Mouse (Mus musculus) lung, postnatal 0 days (tissue): ENCODE measurements around the gene Fbxo10.

ENCODE experiments used
- CTCF ChIP-seq: IDR thresholded peaks from 2 replicates; pipeline ENCODE4 v1.5.1; 2016; ENCODE audit warnings: antibody characterized with exemption, mild to moderate bottlenecking
- EP300 ChIP-seq: IDR thresholded peaks from 2 replicates; pipeline ENCODE4 v1.6.1; 2016; ENCODE audit warnings: antibody characterized with exemption, mild to moderate bottlenecking, control low read depth

DNA sequence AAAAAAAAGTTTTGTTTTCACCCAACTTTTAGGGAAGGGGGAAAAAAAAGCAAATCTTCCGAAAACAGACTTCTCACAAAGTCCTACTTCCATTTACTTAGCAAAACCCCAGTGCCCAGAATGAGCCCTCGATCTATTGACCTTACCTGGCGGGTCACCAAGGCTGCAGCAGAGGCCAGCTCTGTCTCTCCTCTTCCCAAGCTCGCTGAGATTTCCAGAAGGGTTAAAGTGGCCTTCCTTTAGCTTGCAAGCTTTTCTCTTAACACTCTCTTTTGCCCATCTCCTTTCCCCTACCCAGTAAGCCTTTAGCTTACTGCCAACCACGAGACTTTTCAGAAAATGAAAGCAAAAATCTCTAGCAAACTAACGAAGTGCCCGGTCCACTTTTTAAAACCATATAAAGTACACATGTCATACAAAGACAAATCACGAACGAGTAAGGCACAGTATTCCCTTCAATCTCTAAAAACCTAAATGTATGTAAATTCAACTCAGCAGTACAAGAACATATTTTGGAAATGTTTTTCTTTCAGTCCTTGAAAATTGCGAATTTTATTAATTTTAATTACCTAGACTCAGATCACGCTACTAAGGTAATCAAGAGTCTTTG lies 73.5 kb downstream of the Fbxo10 start:
- TF ChIP-seq CTCF, result no peak
- no peak for TF ChIP-seq EP300
